Mouse (Mus musculus) heart, embryonic 10.5 days (tissue): ENCODE results near the gene Pm20d1. TPM values are rescaled to one million over a fixed set of nuclear protein-coding genes. Genes with fewer than 3 reads are reported as not detected.
A peak's percentile ranks its signal among the peaks of the same experiment; 100 is the strongest.

Experiments
- DNase-seq: peaks from one replicate; pipeline ENCODE4 v3.0.0-alpha.2; 2017; ENCODE audit warnings: low spot score
- H3K27ac ChIP-seq: fragments of 300-500 bp; sonication (generic); 2 replicates; pipeline ENCODE4 v1.5.1; 2016; ENCODE audit warnings: mild to moderate bottlenecking
- H3K27me3 ChIP-seq: fragments of 300-500 bp; sonication (generic); 2 replicates; pipeline ENCODE4 v1.6.1; 2016; ENCODE audit warnings: mild to moderate bottlenecking; ENCODE audit not compliant: poor library complexity, insufficient read depth, severe bottlenecking
- H3K36me3 ChIP-seq: fragments of 300-500 bp; sonication (generic); 2 replicates; pipeline ENCODE4 v1.6.1; 2016; ENCODE audit warnings: mild to moderate bottlenecking, moderate library complexity
- H3K4me1 ChIP-seq: fragments of 300-500 bp; sonication (generic); 2 replicates; pipeline ENCODE4 v1.6.1; 2016; ENCODE audit warnings: mild to moderate bottlenecking
- H3K4me3 ChIP-seq: fragments of 300-500 bp; sonication (generic); 2 replicates; pipeline ENCODE4 v1.5.1; 2016; ENCODE audit warnings: mild to moderate bottlenecking, moderate library complexity
- H3K9me3 ChIP-seq: fragments of 300-500 bp; sonication (generic); 2 replicates; pipeline ENCODE4 v1.6.1; 2016; ENCODE audit warnings: mild to moderate bottlenecking, moderate library complexity
- WGBS: fragments of 180-500 bp; shearing (Covaris S2); methylation state at CpG from one replicate; pipeline ENCODE4 v1.1.7; 2016; 5-methylcytosine and 5-hydroxymethylcytosine counted together
- polyA plus RNA-seq: library from polyadenylated mRNA; unstranded; fragments of >200 nt; fragmentation: Nextera tagmentation; extraction: Ambion mirVana; gene quantifications from 2 replicates; pipeline ENCODE4 v1.2.1, GENCODE M21; 2016

The Pm20d1 gene
- polyA plus RNA-seq: 2.1 and 3.1 TPM in 2 replicates

- peak within 1 kb of the TSS; percentile 82 for H3K27ac ChIP-seq
- WGBS: 4% methylated on average over 26 of the region's 26 CpGs
- no peaks in the 10 kb centered on the region for H3K36me3 ChIP-seq
- H3K4me1 ChIP-seq: peaks cover 9% of the 10 kb centered on the region; the same call in 1 of the 2 replicates
- no peaks in the 10 kb centered on the region for H3K9me3 ChIP-seq
- peak; percentile 83 for DNase-seq
- H3K27me3 ChIP-seq: 0 out of 2 replicates have a peak, but pooled peaks cover 4% of the 10 kb centered on the region
- H3K4me3 ChIP-seq: peak within 1 kb of the TSS; percentile 58
Observed at GRCm38 (mm10) chr1:131797202-131797909, at the start of gene Pm20d1. Gene Pm20d1 (plus strand): TSS chr1:131797381.

DNA sequence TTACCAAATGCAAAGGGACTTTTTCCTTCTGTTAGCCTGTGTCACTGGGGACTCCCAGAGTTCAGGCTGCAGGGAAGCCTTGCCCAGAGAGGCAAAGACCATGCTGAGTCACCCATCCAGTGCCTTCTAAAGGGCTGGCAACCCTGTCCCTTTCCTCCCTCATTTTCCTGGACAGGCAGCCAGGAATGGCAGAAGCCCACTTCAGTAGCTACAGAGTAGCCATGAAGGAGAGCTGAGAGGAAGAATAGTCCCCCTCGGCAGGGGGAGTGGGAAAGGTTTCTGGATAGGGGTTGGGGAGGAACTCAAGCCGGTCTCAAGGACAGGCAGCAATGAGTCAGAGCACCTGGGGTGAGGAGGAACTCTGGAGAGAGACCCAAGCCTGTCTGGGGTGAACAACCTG is 49.4 kb upstream of the Pm20d1 start:
- 48% methylated on average over 2 of the region's 2 CpGs for WGBS
- H3K27ac ChIP-seq: no peak overlapping the region
- H3K27me3 ChIP-seq: peaks cover 51% of the 10 kb centered on the region
- peaks cover 28% of the 10 kb centered on the region for H3K4me1 ChIP-seq
- DNase-seq: no peak
- H3K9me3 ChIP-seq: no peaks in the 10 kb centered on the region
- H3K36me3 ChIP-seq: no peaks in the 10 kb centered on the region
- H3K4me3 ChIP-seq: no peak overlapping the region

GRCm38 (mm10) chr1:131748636-131749035 is 48.5 kb upstream of the Pm20d1 start:
- Histone ChIP-seq H3K27me3 (peaks cover 56% of the 10 kb centered on the region), H3K4me3 (no peak overlapping the region), H3K9me3 (no peaks in the 10 kb centered on the region), H3K4me1 (peaks cover 23% of the 10 kb centered on the region), H3K36me3 (no peaks in the 10 kb centered on the region), H3K27ac (no peak overlapping the region)
- 80% methylated on average over 2 of the region's 2 CpGs for WGBS
- no peak for DNase-seq

DNA sequence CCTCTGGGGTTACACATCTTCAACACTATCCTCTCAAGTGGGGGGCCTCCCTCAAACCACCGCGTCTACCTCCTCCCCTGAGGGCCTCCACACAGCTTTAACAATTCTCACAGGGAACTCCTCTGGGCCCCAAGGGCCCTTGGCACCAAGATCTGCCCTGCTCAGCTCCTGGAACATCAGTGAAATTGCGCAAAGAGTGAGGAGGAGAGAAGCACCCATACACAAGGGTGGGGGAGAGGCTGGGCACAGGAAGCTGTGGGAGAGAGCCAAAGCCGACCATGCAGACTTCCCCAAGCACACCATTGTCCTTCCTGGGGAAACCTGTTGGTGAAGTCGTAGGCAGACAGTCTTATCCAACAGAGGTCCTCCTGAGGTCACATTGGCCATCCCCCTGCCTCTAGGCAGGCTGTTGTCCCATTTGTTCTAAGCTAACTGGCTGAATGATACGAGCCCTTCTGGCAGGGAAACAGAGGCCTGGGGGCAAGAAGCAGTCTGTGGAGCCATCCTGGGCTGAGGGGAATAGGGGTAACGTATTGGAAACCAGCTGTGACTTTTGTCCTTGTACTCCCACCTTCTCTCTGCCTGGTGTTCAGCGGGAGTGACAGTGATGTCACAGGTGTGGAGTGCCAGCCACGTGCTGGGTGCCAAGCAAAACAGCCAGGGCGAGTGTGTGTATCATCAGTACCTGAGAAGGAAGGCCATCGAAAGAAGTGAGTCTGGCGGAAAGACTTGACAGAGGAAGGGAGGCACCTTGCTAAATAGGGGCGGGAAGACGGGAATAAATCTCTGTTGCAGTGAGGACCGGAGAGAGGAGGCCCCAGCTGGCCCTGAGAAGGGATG is 47.3 kb upstream of the Pm20d1 start:
- peaks cover 50% of the 10 kb centered on the region for H3K27me3 ChIP-seq
- H3K27ac ChIP-seq: no peak overlapping the region
- peaks cover 22% of the 10 kb centered on the region for H3K4me1 ChIP-seq
- WGBS: 68% methylated on average over 15 of the region's 15 CpGs
- no peak overlapping the region for H3K4me3 ChIP-seq
- no peaks in the 10 kb centered on the region for H3K9me3 ChIP-seq
- no peaks in the 10 kb centered on the region for H3K36me3 ChIP-seq
- DNase-seq: no peak

- peak; percentile 47 for DNase-seq
- WGBS: 83% methylated on average over 3 of the region's 3 CpGs
- no peak overlapping the region for H3K27ac ChIP-seq
Observed at GRCm38 (mm10) chr1:131751181-131751890, 45.8 kb upstream of the Pm20d1 start.

GRCm38 (mm10) chr1:131751891-131752311 is 45.3 kb upstream of the Pm20d1 start:
- H3K4me3 ChIP-seq: no peak overlapping the region
- 64% methylated on average over 10 of the region's 10 CpGs for WGBS
- peak; percentile 64 for DNase-seq
- H3K9me3 ChIP-seq: no peaks in the 10 kb centered on the region
- peaks cover 47% of the 10 kb centered on the region for H3K27me3 ChIP-seq
- H3K36me3 ChIP-seq: no peaks in the 10 kb centered on the region
- H3K4me1 ChIP-seq: peaks cover 20% of the 10 kb centered on the region
- H3K27ac ChIP-seq: no peak overlapping the region

More at GRCm38 (mm10) chr1:131751181-131751890, 45.8 kb upstream of the Pm20d1 start:
- Histone ChIP-seq H3K27me3 (peaks cover 49% of the 10 kb centered on the region), H3K36me3 (no peaks in the 10 kb centered on the region), H3K4me3 (no peak overlapping the region), H3K4me1 (peaks cover 20% of the 10 kb centered on the region), H3K9me3 (no peaks in the 10 kb centered on the region)

DNA sequence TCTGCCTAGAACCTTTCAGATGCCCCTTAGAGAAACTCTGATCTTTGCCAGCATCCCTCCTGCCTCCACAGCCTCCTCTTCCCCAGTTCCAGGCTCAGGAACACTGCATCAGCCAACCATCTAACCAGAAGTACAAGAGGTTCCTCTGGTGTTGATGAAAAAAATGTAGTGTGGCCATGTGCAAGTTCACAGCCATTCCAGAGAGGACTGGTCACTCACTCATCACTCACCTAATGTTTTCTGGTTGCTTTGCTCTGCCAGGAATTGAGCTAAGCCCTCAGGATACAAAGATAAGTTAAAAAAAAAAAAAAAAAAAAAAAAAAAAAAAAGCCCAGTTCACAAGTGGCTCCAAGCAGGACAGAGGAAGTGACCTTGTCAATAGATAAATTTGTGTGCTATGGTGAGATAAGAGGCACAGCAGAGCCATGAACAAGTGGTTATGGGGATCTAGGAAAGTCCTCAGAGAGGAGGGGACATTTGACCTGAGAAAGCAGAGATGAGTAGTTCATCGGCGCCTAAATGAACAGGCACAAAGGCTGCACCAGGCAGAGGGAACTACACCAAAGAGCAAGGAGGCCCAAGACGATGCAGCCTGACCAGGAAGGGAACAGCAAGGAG is 42.9 kb upstream of the Pm20d1 start:
- Histone ChIP-seq H3K4me3 (no peak overlapping the region), H3K4me1 (peaks cover 24% of the 10 kb centered on the region), H3K36me3 (no peaks in the 10 kb centered on the region), H3K27me3 (peaks cover 27% of the 10 kb centered on the region), H3K27ac (peak overlapping the region; percentile 17; the same call in 1 of the 2 replicates), H3K9me3 (no peaks in the 10 kb centered on the region)
- WGBS: 32% methylated on average over 3 of the region's 3 CpGs
- peak; percentile 66 for DNase-seq

DNA sequence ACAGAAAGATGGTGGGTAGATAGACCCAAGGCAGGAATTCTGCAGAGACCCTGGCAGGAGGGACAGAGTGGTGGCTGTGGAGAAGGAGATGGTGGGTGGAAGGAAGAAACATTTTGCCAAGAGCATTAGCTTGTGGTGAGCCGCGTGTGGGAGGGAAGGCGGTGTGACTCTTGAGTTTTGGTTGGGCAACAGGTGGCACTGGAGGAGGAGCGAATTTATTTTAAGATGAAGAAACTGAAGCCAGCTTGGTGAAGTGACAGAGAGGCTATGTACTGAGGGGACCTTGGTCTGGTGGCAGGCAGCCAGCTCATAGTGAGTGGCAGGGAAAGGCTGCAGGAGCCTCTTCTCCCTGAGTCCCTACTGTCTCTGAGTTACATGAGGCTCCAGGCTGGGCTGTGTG is 42.3 kb upstream of the Pm20d1 start:
- H3K36me3 ChIP-seq: no peaks in the 10 kb centered on the region
- H3K4me3 ChIP-seq: no peak overlapping the region
- peak overlapping the region; percentile 17; the same call in 1 of the 2 replicates for H3K27ac ChIP-seq
- peaks cover 23% of the 10 kb centered on the region for H3K27me3 ChIP-seq
- no peaks in the 10 kb centered on the region for H3K9me3 ChIP-seq
- WGBS: 80% methylated on average over 4 of the region's 4 CpGs
- peak; percentile 68 for DNase-seq
- peaks cover 28% of the 10 kb centered on the region for H3K4me1 ChIP-seq

DNA sequence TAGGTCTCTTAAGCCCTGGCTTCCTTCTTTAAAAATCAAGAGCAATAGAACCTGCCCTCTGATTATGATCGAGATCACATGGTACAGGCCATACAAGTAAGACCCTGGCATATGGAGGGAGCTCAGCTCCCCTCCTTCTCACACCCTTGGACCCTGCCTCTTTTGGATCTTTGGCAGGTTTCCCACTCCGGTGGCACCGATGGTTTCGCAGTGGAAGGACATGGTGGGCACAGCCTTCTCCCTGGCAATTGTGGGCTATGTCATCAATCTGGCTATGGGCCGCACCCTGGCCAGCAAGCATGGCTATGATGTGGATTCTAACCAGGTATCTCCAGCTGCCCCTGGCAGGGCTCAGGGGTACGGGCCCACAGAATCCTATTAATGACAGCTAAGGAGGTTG is 40.0 kb upstream of the Pm20d1 start:
- H3K4me3 ChIP-seq: no peak overlapping the region
- WGBS: 89% methylated on average over 6 of the region's 6 CpGs

GRCm38 (mm10) chr1:131758796-131759195 is 38.4 kb upstream of the Pm20d1 start:
- no peaks in the 10 kb centered on the region for H3K9me3 ChIP-seq
- no peak overlapping the region for H3K4me3 ChIP-seq
- no peak overlapping the region for H3K27ac ChIP-seq
- WGBS: 77% methylated on average over 7 of the region's 7 CpGs
- no peak for DNase-seq
- H3K27me3 ChIP-seq: peaks cover 5% of the 10 kb centered on the region; the same call in 1 of the 2 replicates
- H3K4me1 ChIP-seq: peaks cover 40% of the 10 kb centered on the region
- no peaks in the 10 kb centered on the region for H3K36me3 ChIP-seq

More for the DNA sequence above, 40.0 kb upstream of the Pm20d1 start:
- Histone ChIP-seq H3K4me1 (peaks cover 44% of the 10 kb centered on the region), H3K27me3 (peaks cover 16% of the 10 kb centered on the region), H3K36me3 (no peaks in the 10 kb centered on the region), H3K9me3 (no peaks in the 10 kb centered on the region), H3K27ac (no peak overlapping the region)
- peak; percentile 69 for DNase-seq

- no peaks in the 10 kb centered on the region for H3K9me3 ChIP-seq
- WGBS: 58% methylated on average over 9 of the region's 9 CpGs
- no peak overlapping the region for H3K4me3 ChIP-seq
- H3K36me3 ChIP-seq: no peaks in the 10 kb centered on the region
- DNase-seq: peak; percentile 68
- H3K27ac ChIP-seq: peak overlapping the region; percentile 36; the same call in 1 of the 2 replicates
- H3K27me3 ChIP-seq: peaks cover 11% of the 10 kb centered on the region; the same call in 1 of the 2 replicates
- H3K4me1 ChIP-seq: peaks cover 31% of the 10 kb centered on the region
Observed at GRCm38 (mm10) chr1:131759667-131760427, 37.3 kb upstream of the Pm20d1 start.
